Mouse (Mus musculus) lung, embryonic 14.5 days (tissue): ENCODE data around the gene Pbld2. TPM values are rescaled to one million over a fixed set of nuclear protein-coding genes. Genes with fewer than 3 reads are reported as not detected.

Experiments used
- ATAC-seq: fragments of 200-750 bp; cut with Nextera tagmentation; 2 replicates; pipeline ENCODE4 v1.8.0; 2017; ENCODE audit warnings: mild to moderate bottlenecking, moderate TSS enrichment, moderate library complexity; ENCODE audit not compliant: insufficient read depth
- DNase-seq: peaks from one replicate; pipeline ENCODE4 v3.0.0-alpha.2; 2015
- H3K27ac ChIP-seq: fragments of 300-500 bp; sonication (generic); 2 replicates; pipeline ENCODE4 v1.5.1; 2014; ENCODE audit warnings: low read depth, mild to moderate bottlenecking, moderate library complexity
- H3K27me3 ChIP-seq: fragments of 300-500 bp; sonication (generic); 2 replicates; pipeline ENCODE4 v1.6.1; 2014; ENCODE audit warnings: low read length, control low read depth; ENCODE audit not compliant: insufficient read depth
- H3K36me3 ChIP-seq: fragments of 300-500 bp; sonication (generic); 2 replicates; pipeline ENCODE4 v1.6.1; 2014; ENCODE audit warnings: control low read depth; ENCODE audit not compliant: insufficient read depth
- H3K4me1 ChIP-seq: fragments of 300-500 bp; sonication (generic); 2 replicates; pipeline ENCODE4 v1.6.1; 2014; ENCODE audit warnings: antibody characterized with exemption, control low read depth; ENCODE audit not compliant: insufficient read depth
- H3K4me2 ChIP-seq: fragments of 300-500 bp; sonication (generic); 2 replicates; pipeline ENCODE4 v1.6.1; 2014; ENCODE audit warnings: mild to moderate bottlenecking
- H3K4me3 ChIP-seq: fragments of 300-500 bp; sonication (generic); 2 replicates; pipeline ENCODE4 v1.5.1; 2014; ENCODE audit warnings: low read depth, low read length
- H3K9ac ChIP-seq: fragments of 300-500 bp; sonication (generic); 2 replicates; pipeline ENCODE4 v1.6.1; 2014
- H3K9me3 ChIP-seq: fragments of 300-500 bp; sonication (generic); 2 replicates; pipeline ENCODE4 v1.6.1; 2016; ENCODE audit warnings: low read depth, low read length, control low read depth
- CTCF ChIP-seq: IDR thresholded peaks from 2 replicates; pipeline ENCODE4 v1.5.1; 2016; ENCODE audit warnings: antibody characterized with exemption, low read depth
- WGBS: fragments of 180-500 bp; shearing (Covaris S2); extraction: QIAGEN DNeasy Blood & Tissue Kit; methylation state at CpG from one replicate; pipeline ENCODE4 v1.1.7; 2014; 5-methylcytosine and 5-hydroxymethylcytosine counted together
- polyA plus RNA-seq: library from polyadenylated mRNA; unstranded; fragments of >200 nt; fragmentation: Nextera tagmentation; extraction: Ambion mirVana; gene quantifications from 2 replicates; pipeline ENCODE4 v1.2.1, GENCODE M21; 2014

Pbld2 gene
- polyA plus RNA-seq, 1 experiment from 2014 or later: 1.1 TPM

GRCm38 (mm10) chr10:63089758-63090571, 65.8 kb downstream of the Pbld2 start:
- ATAC-seq (no peak), DNase-seq (peak; percentile 43)
- Histone ChIP-seq H3K9me3 (no peaks in the 10 kb centered on the region), H3K4me2 (peak overlapping the region; percentile 64), H3K9ac (peak overlapping the region; percentile 43; the same call in 1 of the 2 replicates), H3K36me3 (no peaks in the 10 kb centered on the region), H3K27me3 (0 out of 2 replicates have a peak, but pooled peaks cover 2% of the 10 kb centered on the region), H3K4me1 (no peaks in the 10 kb centered on the region), H3K4me3 (peak overlapping the region; percentile 26), H3K27ac (no peak overlapping the region)
- TF ChIP-seq CTCF: no peak
- 7% methylated on average over 26 of the region's 26 CpGs for WGBS

GRCm38 (mm10) chr10:63091915-63092314, 67.8 kb downstream of the Pbld2 start:
- no peak overlapping the region for H3K4me2 ChIP-seq
- 0 out of 2 replicates have a peak, but pooled peaks cover 2% of the 10 kb centered on the region for H3K27me3 ChIP-seq
- H3K9ac ChIP-seq: no peak overlapping the region
- no peaks in the 10 kb centered on the region for H3K4me1 ChIP-seq
- no peaks in the 10 kb centered on the region for H3K9me3 ChIP-seq
- TF ChIP-seq CTCF: no peak
- H3K27ac ChIP-seq: no peak overlapping the region
- 74% methylated on average over 7 of the region's 7 CpGs for WGBS
- no peaks in the 10 kb centered on the region for H3K36me3 ChIP-seq
- ATAC-seq: no peak
- no peak overlapping the region for H3K4me3 ChIP-seq
- DNase-seq: no peak

- H3K27me3 ChIP-seq: peaks cover 7% of the 10 kb centered on the region; the same call in 1 of the 2 replicates
- H3K36me3 ChIP-seq: no peaks in the 10 kb centered on the region
- H3K4me3 ChIP-seq: no peak overlapping the region
- no peak overlapping the region for H3K4me2 ChIP-seq
- H3K4me1 ChIP-seq: no peaks in the 10 kb centered on the region
- ATAC-seq (no peak), DNase-seq (no peak)
- H3K9me3 ChIP-seq: no peaks in the 10 kb centered on the region
- no peak overlapping the region for H3K9ac ChIP-seq
- 62% methylated on average over 10 of the region's 10 CpGs for WGBS
- no peak for TF ChIP-seq CTCF
- H3K27ac ChIP-seq: no peak overlapping the region
Observed at GRCm38 (mm10) chr10:63092616-63093550, 68.8 kb downstream of the Pbld2 start.

- DNase-seq: no peak
- H3K36me3 ChIP-seq: no peaks in the 10 kb centered on the region
- H3K4me3 ChIP-seq: no peak overlapping the region
- ATAC-seq: no peak
- no peak for TF ChIP-seq CTCF
- H3K4me2 ChIP-seq: no peak overlapping the region
- H3K27ac ChIP-seq: no peak overlapping the region
- H3K9ac ChIP-seq: no peak overlapping the region
- no peaks in the 10 kb centered on the region for H3K9me3 ChIP-seq
- peaks cover 32% of the 10 kb centered on the region for H3K27me3 ChIP-seq
- 64% methylated on average over 2 of the region's 2 CpGs for WGBS
- no peaks in the 10 kb centered on the region for H3K4me1 ChIP-seq
Observed at GRCm38 (mm10) chr10:63096757-63097156, 72.6 kb downstream of the Pbld2 start.

GRCm38 (mm10) chr10:63098191-63098590, 74.1 kb downstream of the Pbld2 start:
- 59% methylated on average over 12 of the region's 12 CpGs for WGBS
- H3K4me3 ChIP-seq: no peak overlapping the region
- peaks cover 32% of the 10 kb centered on the region for H3K27me3 ChIP-seq
- no peaks in the 10 kb centered on the region for H3K4me1 ChIP-seq
- no peak overlapping the region for H3K27ac ChIP-seq
- TF ChIP-seq CTCF: no peak
- ATAC-seq (no peak), DNase-seq (no peak)
- H3K36me3 ChIP-seq: no peaks in the 10 kb centered on the region
- no peaks in the 10 kb centered on the region for H3K9me3 ChIP-seq
- H3K4me2 ChIP-seq: no peak overlapping the region
- H3K9ac ChIP-seq: no peak overlapping the region

- peak within 1 kb of the TSS; percentile 62 for H3K9ac ChIP-seq
- peak within 1 kb of the TSS; percentile 53 for H3K4me3 ChIP-seq
- no peak for DNase-seq
- no peak for TF ChIP-seq CTCF
- ATAC-seq: peak; percentile 23; the same call in 1 of the 2 replicates
- no peaks in the 10 kb centered on the region for H3K9me3 ChIP-seq
- H3K4me1 ChIP-seq: no peaks in the 10 kb centered on the region
- H3K4me2 ChIP-seq: peak within 1 kb of the TSS; percentile 94
- peaks cover 32% of the 10 kb centered on the region for H3K27me3 ChIP-seq
- H3K27ac ChIP-seq: no peak within 1 kb of the TSS
- WGBS: 6% methylated on average over 16 of the region's 16 CpGs
- H3K36me3 ChIP-seq: no peaks in the 10 kb centered on the region
Observed at GRCm38 (mm10) chr10:63099521-63099920, 75.4 kb downstream of the Pbld2 start, which contains the start of gene Atoh7. Gene Atoh7, plus strand, starts transcription at chr10:63099651.
